Mouse (Mus musculus): ENCODE data around the gene 4930544D05Rik. TPM values are rescaled to one million over a fixed set of nuclear protein-coding genes. Genes with fewer than 3 reads are reported as not detected.

4930544D05Rik gene
- total RNA-seq, 1 experiment from 2014 or later, result not detected

DNA sequence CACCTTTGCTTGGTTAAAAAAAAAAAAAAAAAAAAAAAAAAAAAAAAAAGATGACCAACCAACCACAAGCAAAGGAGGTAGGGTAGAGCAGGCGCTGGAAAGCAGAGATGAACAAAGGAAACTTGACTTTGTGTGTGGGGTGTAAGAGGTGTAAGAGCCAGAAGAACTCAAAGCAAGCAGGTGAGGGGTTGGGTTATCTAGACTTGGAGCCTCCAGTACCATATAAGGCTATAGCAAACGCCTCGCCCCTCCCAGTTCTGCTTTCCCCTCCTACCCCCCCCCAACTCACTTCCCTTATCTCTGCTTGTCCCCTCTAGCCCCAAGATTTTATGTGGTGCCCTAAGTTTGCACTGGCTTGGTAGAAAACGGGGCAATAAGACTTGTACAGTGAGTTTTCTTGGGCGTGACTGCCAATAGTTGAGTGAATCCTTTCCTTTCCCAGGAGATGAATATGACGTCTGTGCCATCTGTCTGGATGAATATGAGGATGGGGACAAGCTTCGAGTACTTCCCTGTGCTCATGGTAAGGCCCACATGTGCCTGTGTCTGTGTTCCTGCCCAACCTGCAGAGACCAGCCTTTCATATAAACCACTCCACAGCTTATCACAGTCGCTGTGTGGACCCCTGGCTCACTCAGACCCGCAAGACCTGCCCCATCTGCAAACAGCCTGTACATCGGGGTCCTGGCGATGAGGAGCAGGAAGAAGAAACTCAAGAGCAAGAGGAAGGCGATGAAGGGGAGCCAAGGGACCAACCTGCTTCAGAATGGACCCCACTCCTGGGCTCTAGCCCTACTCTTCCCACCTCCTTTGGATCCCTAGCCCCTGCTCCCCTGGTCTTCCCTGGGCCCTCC lies 34.9 kb downstream of the 4930544D05Rik start:
- ATAC-seq (replicated peaks in 1 of 2; ENCODE audit: insufficient read depth in 1 of 2, low FRiP score in 2 of 2, low TSS enrichment in 1 of 2, low read depth in 1 of 2, poor library complexity in 2 of 2, severe bottlenecking in 2 of 2), result no peak

- no peak for ATAC-seq (replicated peaks in 1 of 2; ENCODE audit: insufficient read depth in 1 of 2, low FRiP score in 2 of 2, low TSS enrichment in 1 of 2, low read depth in 1 of 2, poor library complexity in 2 of 2, severe bottlenecking in 2 of 2)
These were observed 35.7 kb downstream of the 4930544D05Rik start for GRCm38 (mm10) chr11:70651391-70651790.

- no peak for ATAC-seq (replicated peaks in 1 of 2; ENCODE audit: insufficient read depth in 1 of 2, low FRiP score in 2 of 2, low TSS enrichment in 1 of 2, low read depth in 1 of 2, poor library complexity in 2 of 2, severe bottlenecking in 2 of 2)
These were observed 36.6 kb downstream of the 4930544D05Rik start for GRCm38 (mm10) chr11:70652029-70652883.

- no peak for ATAC-seq (replicated peaks in 1 of 2; ENCODE audit: insufficient read depth in 1 of 2, low FRiP score in 2 of 2, low TSS enrichment in 1 of 2, low read depth in 1 of 2, poor library complexity in 2 of 2, severe bottlenecking in 2 of 2)
These were observed 37.3 kb downstream of the 4930544D05Rik start for GRCm38 (mm10) chr11:70652884-70653344.

DNA sequence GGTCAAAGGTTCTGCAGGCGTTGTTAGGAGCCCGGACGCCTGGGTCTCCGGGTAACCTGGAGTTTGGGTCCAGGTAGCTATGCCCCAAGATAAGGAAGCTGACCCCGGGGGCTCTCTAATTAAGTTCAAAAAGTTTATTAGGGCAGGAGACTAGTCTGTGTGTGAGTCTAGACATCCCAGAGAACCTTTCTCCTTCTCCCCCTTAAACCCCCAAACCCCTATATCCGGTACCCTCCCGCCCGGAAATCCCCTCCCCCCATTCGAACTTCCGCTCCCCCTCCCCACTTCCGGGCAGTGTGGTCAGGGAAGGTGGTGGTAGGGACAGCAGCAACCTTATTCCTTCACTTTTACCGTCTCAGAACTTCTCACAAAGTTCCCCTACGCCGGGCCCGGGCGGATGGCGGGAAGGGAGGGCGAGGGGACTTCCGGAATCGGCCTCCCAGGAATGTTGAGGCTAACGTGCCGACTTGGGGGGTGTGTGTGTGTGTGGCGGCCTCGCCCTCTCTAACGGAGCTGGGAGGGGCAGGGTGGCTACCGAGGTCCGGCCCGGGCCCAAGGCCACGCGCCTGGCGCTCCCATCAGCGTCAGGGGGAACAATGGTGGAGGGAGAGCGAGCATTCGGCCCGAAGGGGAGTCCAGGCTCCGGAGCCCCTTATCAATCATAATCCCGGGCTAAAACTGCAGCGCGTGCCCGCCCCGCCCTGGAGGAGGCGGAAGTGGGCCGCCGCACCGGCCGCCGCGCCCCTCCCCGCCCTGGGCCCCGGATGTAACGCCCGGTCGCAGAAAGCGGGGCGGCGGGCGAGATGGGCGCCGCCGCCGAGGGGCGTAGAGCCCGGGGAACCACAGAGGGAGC lies 37.9 kb downstream of the 4930544D05Rik start:
- peak in 1 of 2 experiments; percentile 3; a peak in 1 of 4 replicates for ATAC-seq (replicated peaks in 1 of 2; ENCODE audit: insufficient read depth in 1 of 2, low FRiP score in 2 of 2, low TSS enrichment in 1 of 2, low read depth in 1 of 2, poor library complexity in 2 of 2, severe bottlenecking in 2 of 2)

GRCm38 (mm10) chr11:70654198-70654922 lies 38.7 kb downstream of the 4930544D05Rik start, which contains the start of gene Pfn1:
Gene Pfn1 (minus strand): TSS chr11:70654644.
- ATAC-seq (replicated peaks in 1 of 2; ENCODE audit: insufficient read depth in 1 of 2, low FRiP score in 2 of 2, low TSS enrichment in 1 of 2, low read depth in 1 of 2, poor library complexity in 2 of 2, severe bottlenecking in 2 of 2), result peak; percentile 25 to 39

GRCm38 (mm10) chr11:70654923-70655570 lies 39.4 kb downstream of the 4930544D05Rik start:
- ATAC-seq (replicated peaks in 1 of 2; ENCODE audit: insufficient read depth in 1 of 2, low FRiP score in 2 of 2, low TSS enrichment in 1 of 2, low read depth in 1 of 2, poor library complexity in 2 of 2, severe bottlenecking in 2 of 2), result peak; percentile 18 to 23; a peak in 1 of 4 replicates

DNA sequence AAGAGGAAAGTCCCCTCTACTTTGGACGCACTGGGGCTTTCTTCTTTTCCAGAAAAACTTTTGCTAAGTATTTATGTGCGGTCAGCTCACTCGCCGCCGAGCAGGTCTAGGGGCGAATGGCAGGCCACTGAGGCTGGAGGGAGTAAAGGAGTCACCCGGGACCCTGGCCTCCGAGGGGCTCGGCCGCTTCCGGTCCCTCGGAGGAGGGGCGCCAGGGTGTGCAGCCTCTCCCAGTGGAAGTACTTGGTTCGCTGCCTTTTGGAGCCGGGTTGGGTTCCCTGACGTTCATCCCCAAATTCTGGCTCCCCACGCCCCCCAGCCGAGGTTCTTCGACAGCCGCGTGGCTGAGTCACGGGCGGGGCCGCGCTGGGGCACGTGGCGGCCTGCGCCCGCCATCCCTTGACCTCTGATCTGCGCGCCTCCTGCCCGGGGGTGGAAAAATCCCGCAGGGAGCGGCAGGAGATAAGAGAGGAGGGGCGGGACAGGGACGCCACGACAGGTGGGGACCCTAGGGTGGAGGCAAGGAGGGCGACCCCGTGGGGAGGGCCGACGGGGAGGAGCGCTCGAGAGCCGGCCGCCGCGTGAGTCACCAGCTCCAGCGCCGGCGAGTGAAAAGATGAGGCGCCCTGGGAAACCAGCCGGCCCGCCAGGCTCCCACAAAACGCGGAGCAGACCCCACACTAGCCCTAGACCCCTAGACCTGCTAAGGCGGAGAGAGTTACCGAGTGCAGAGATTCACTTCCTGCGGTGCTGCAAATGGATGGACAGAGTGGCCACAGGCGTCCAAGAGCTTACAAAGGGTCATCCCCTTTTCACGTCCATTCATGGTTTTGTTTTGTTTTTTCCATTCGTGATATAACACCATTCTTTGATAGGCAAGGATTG lies 40.2 kb downstream of the 4930544D05Rik start:
- ATAC-seq (replicated peaks in 1 of 2; ENCODE audit: insufficient read depth in 1 of 2, low FRiP score in 2 of 2, low TSS enrichment in 1 of 2, low read depth in 1 of 2, poor library complexity in 2 of 2, severe bottlenecking in 2 of 2), result no peak

DNA sequence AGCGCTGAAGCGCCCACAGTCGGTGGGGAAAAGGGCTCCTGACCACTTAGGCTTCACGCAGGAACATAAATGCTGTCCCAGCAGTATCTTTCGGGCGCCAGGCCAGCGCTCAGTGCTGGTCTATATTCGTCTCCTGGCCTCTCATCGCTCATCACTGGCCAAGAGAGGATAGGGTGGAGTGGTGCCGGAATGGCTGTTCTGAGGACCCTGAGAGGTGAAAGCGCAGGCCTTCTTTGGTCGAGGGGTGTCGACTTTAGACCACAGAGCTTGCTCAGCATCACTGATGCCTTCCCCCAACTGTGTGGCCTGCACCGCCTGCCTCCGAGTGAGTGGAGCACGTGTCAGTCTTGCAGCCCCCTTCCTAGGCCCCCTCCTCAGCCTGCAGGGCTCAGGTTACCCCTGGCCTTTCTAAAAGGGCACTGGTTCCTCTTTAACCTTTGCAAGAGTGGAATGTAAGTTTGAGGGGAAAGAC lies 40.8 kb downstream of the 4930544D05Rik start:
- no peak for ATAC-seq (replicated peaks in 1 of 2; ENCODE audit: insufficient read depth in 1 of 2, low FRiP score in 2 of 2, low TSS enrichment in 1 of 2, low read depth in 1 of 2, poor library complexity in 2 of 2, severe bottlenecking in 2 of 2)

- no peak for ATAC-seq (replicated peaks in 1 of 2; ENCODE audit: insufficient read depth in 1 of 2, low FRiP score in 2 of 2, low TSS enrichment in 1 of 2, low read depth in 1 of 2, poor library complexity in 2 of 2, severe bottlenecking in 2 of 2)
These were observed 41.3 kb downstream of the 4930544D05Rik start, which contains the start of gene Eno3 for GRCm38 (mm10) chr11:70656964-70657363. Gene Eno3 (plus strand): TSS chr11:70657202.

DNA sequence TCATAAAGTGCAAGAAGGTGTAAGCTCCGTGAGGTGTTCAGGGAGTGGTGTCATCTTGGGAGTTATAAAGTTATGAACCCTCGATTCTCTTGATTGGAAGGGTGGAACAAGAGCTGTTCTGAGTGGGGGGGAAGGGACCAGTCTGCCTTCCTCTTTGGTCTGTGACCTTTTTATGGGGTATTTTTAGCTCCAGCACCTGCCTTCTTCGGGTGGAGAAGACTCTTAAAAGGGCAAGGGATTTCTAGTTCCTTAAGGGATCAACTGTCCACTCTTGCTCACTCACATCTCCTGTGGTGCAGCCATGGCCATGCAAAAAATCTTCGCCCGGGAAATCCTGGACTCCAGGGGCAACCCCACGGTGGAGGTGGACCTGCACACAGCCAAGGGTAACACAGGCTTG lies 41.9 kb downstream of the 4930544D05Rik start:
- no peak for ATAC-seq (replicated peaks in 1 of 2; ENCODE audit: insufficient read depth in 1 of 2, low FRiP score in 2 of 2, low TSS enrichment in 1 of 2, low read depth in 1 of 2, poor library complexity in 2 of 2, severe bottlenecking in 2 of 2)

DNA sequence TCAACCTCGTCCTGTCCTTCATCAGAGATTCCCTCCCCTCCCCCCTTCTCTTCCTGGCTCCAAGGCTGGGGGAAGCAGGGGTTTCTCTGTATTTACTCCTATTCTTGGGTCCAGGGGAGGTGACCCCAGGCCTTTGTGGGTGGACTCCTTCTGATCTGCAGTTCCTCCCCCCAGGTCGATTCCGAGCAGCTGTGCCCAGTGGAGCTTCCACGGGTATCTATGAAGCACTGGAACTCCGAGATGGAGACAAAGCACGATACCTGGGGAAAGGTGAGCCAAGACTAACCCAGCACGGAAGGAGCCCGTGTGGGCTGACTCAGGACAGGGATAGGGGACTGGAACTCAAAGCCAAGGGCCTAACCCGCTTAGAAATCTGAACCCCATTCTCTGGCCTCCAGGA lies 42.3 kb downstream of the 4930544D05Rik start:
- no peak for ATAC-seq (replicated peaks in 1 of 2; ENCODE audit: insufficient read depth in 1 of 2, low FRiP score in 2 of 2, low TSS enrichment in 1 of 2, low read depth in 1 of 2, poor library complexity in 2 of 2, severe bottlenecking in 2 of 2)

DNA sequence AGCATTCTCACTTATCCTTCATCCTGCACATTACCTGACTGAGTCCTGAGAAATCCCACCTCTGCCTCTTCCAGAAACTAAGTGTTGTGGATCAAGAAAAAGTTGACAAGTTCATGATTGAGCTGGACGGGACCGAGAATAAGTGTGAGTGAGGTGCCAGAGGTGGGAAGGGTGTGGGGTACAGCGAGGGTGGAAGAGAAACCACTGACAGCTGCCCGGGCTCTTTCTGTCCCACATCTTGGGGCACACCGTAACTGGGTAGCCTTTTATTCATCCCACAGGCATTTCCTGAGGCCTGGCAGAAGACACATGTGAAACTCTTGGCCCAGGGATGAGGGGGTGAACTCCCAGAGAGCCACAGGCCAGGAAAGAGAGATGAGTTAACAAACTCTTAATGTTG lies 42.9 kb downstream of the 4930544D05Rik start:
- ATAC-seq (replicated peaks in 1 of 2; ENCODE audit: insufficient read depth in 1 of 2, low FRiP score in 2 of 2, low TSS enrichment in 1 of 2, low read depth in 1 of 2, poor library complexity in 2 of 2, severe bottlenecking in 2 of 2), result no peak

DNA sequence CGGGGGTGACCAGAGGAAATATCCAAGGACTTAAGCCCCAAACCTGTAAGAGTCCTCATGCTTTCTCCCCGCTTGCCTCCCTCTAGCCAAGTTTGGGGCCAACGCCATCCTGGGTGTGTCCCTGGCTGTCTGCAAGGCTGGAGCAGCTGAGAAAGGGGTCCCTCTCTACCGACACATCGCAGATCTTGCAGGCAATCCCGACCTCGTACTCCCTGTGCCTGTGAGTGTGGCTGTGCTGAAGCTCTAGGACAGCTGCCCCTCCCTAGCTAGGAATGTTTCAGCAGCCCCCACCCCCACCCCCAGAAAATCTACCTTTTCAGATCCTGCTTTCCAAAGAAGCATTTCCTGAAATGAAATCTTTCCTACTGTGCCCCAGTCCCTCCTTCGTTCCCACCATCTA lies 43.3 kb downstream of the 4930544D05Rik start:
- ATAC-seq (replicated peaks in 1 of 2; ENCODE audit: insufficient read depth in 1 of 2, low FRiP score in 2 of 2, low TSS enrichment in 1 of 2, low read depth in 1 of 2, poor library complexity in 2 of 2, severe bottlenecking in 2 of 2), result no peak

DNA sequence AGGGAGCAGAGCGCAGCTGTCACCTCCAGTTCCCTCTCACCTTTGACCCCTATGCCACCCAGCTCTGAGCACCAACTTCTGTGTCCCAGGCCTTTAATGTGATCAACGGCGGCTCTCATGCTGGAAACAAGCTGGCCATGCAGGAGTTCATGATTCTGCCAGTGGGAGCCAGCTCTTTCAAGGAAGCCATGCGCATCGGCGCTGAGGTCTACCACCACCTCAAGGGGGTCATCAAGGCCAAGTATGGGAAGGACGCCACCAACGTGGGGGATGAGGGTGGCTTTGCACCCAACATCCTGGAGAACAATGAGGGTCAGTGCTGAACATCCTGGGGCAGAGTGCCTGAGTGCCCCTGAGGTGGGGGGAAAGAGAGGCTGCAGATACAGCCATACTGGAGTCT lies 44.9 kb downstream of the 4930544D05Rik start:
- no peak for ATAC-seq (replicated peaks in 1 of 2; ENCODE audit: insufficient read depth in 1 of 2, low FRiP score in 2 of 2, low TSS enrichment in 1 of 2, low read depth in 1 of 2, poor library complexity in 2 of 2, severe bottlenecking in 2 of 2)
